Mouse (Mus musculus) ovary, postnatal 10 days (tissue): ENCODE measurements around the gene Cenph.
"Not testable (repeated sequence)": the region's sequence is repeated elsewhere in the genome, so short reads cannot be mapped to it uniquely, and the experiment has no call there.

Source experiments
- DNase-seq: peaks from one replicate; pipeline ENCODE4 v3.0.0; 2022; ENCODE audit warnings: low spot score

The Cenph gene

DNA sequence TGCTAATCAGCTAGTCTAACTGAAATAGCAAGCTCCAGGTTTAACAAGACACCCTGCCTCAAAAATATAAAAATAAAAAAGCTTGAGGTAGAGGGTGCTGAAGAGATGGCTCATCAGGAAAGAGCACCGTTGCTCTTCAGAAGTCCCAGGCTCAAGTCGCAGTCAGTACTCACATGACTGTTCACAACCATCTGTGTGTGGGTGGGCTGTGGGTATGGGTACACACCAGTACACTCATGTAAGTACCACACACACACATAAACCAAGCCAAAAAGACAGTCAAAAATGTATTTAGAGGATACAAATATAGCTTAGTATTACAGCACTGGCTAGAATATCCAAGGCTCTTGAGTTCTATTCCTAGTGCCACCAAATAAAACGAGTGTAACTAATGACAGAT is 29.6 kb downstream of the Cenph start:
- DNase-seq = no peak

DNA sequence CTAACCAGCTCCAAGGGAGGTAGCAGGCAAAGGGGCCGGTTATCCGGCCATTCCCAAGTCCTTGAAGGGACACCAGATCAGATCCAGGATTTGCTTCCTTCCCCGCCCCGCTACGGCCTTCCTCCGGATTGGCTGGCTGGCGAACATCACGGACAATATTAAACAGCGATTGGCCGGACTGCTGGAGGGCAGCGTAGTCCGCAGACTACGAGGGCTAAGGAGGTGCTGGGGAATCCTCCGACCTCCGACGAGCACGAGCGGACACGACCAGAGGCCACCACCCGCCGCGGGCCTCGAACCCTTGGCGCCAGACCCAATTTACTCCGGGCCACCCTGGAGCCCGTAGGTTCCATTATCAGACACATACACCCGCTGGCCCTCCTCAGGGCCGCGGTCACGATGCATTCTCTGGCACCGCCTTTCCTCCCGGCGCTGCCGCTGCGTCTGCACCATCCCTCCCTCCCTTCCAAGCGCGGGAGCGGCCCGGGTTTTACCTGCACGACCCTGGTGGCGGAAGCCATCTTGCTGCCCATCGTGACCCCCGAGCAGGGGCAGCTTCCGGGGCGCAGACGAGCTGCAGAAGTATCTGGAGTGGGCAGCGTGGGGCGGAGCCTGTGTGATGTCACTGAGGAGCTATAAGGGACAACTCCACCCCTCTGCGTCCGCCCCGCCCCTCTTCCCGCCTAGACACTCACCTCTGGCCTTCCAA is 31.5 kb downstream of the Cenph start, which contains the start of gene Mrps36:
TSS of gene Mrps36 (minus strand) at position 624 of the 709 bp plus-strand sequence.
- DNase-seq = peak; percentile 75

DNA sequence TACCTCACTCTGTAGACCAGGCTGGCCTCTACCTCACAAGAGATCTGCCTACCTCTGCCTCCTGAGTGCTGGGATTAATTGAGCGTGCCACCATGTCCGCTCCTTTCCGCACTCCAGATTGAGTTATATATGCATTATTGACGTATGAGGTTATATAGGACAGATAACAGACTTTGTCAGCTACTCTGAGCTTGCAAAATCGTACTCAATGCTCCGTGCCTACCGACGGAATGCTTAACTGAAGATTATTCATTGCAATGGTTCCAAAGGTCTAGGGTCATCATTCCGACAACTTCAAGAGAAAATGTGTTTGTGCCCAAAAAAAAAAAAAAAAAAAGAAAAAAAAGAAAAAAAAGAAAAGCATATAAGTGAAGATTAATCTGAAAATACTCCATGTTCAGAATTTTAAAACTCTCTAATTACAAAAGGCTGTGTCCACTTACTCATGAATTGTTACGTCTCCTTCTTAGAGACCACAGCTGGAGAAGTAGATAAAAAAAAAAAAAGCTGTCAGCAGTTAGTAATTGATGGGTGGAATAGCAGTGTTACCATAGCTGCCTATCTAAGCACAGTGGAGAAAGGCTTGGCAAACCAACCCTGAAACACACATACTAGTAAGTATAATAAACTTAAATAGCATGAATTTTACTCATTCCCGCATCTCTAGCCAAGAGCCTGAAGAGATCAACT is 32.2 kb downstream of the Cenph start:
- DNase-seq = no peak

DNA sequence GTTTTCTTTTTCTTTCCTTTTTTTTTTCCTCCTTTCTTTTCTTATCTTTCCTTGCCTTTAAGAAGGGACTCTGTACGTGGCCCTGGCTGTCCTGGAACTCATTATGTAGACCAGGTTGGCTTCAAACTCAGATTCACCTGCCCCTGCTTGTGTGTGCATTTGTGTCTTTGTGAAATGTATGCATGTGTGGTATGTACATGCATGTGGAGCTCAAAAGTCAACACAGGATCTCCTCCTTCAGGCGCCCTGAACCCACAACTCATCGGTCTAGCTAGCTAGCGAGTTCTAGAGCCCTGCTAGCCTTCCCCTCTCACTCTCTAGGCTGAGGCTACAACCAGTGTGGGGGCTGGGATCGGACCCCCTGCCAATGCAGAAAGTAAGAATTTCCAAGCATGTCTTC is 32.9 kb downstream of the Cenph start:
- DNase-seq = no peak

DNA sequence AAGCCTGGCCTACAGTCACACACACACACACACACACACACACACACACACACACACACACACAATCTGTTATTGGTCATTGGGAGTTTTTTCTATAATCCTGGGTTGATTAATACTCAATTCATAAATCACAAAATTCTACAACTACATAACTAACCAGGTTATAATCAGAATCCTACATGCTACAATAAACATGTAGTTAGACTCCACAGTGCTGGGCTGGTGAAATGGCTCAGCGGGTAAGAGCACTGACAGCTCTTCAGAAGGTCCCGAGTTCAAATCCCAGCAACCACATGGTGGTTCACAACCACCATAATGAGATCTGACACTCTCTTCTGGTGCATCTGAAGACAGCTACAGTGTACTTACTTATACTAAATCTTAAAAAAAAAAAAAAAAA is 42.9 kb downstream of the Cenph start:
- no peak for DNase-seq

DNA sequence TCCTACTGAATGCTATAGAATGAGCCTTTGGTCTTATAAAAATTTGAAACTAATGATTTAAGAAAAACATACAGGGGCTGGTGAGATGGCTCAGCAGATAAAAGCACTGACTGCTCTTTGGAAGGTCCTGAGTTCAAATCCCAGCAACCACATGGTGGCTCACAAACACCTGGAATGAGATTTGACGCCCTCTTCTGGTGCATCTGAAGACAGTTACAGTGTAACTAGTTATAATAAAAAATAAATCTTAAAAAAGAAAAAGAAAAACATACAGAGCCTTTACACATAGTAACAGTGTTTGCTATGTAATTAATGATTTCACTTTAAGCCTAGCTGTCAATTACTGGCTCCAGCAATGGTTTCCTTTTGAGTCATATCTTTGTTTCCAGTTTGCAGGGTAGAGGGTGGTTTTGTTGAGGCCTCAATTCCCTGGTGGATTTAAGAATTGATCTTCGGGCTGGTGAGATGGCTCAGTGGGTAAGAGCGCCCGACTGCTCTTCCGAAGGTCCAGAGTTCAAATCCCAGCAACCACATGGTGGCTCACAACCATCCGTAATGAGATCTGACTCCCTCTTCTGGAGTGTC is 44.1 kb downstream of the Cenph start:
- DNase-seq = not testable (repeated sequence)

DNA sequence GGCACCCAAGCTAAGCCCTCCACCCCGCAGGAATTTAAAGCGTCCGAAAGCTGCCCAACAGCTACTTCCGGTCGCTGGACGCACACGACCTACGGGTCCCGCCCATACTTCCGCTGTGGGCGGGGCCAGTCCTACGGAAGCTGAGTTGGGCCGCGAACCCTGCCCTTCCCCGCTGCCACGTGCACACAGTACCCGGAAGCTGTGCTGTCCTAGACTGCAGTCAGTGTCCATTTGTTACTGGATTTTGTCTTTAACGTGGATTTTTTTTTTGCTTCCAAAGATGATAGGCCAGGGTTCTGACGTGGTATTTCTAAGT is 44.9 kb downstream of the Cenph start, which contains the start of gene Cdk7:
TSS of gene Cdk7 (minus strand) at position 79 of the 316 bp plus-strand sequence.
- peak; percentile 79 for DNase-seq

DNA sequence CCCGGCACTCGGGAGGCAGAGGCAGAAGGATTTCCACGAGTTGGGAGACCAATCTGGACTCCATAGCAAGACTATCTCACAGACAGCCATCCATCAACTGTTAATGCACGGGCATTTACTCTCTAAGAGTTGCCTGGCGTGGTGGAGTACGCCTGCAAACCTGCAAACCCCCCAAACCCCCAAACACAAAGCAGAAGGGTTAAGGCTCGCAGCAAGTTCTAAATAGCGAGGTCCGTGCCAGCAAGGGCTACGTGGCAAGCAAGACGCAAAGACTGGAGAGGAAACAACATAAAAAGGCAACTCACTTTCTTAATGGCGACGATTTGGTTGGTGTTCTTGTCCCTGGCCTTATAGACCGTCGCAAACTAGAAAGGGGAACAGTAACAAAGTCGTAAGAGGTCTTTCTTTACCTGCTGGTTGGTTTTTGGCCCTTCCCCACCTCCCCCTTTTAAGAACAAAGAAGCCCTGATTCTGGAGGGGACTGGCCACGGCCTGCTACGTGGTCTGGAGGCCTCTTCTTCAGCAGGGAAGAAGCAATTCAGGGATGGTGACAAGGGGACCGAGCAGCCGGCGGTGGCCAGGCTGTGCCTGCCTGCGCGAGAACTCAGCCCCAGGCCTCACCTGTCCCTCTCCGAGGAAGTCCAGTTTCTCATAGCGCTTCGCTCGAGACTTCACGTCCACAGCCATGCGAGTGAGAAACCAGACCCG is 45.4 kb downstream of the Cenph start:
- DNase-seq = peak; percentile 18

DNA sequence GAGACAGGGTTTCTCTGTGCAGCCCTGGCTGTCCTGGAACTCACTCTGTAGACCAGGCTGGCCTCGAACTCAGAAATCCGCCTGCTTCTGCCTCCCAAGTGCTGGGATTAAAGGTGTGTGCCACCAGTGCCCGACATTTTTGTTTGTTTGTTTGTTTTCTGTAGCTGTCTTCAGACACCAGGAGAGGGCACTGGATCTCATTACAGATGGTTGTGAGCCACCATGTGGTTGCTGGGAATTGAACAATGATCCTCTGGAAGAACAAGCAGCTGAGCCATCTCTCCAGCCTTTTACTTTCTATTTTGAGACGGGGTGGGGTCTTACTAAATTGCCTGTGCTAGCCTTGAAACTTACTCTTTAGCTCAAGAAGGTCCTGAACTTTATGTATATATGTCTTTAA is 47.2 kb downstream of the Cenph start:
- not testable (repeated sequence) for DNase-seq

DNA sequence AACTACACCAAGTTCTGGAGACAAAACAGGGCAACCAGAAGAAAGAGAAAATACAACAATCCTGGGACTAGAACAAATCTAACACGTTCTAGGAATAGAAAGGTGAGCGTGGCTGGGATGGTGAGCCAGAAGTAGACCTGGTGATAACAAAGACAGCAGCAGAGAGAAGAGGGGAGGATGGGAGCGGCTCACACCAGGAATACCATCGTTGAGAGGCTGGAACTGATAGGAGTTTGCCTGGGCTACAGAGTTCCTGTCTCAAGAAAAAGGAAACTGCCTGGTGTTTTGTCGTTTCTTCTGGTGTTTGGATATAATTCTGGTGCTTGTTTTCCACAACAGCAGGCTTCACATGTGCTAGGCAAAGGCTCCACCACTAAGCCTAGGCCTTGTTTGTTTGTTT is 47.6 kb downstream of the Cenph start:
- DNase-seq = no peak

DNA sequence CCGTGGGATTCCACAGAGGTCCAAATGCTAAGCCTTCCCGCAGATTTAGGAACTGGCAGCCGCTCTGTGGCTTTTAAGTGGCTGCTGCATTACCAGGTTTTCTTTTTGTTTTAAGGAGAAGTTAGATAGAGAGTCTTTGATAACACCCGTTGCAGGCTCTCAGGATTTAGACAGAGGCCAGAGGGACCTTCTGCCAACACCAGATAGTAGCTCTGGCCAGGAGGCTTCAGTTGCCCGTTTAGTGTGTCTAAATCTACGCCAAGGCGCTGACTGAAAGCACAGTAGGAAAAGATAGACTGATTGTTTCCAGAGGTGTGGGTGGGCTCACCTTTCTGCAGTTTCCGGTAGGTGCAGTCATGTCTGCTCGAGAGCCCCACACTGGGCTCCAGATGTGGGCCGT is 50.5 kb downstream of the Cenph start:
- DNase-seq = no peak

DNA sequence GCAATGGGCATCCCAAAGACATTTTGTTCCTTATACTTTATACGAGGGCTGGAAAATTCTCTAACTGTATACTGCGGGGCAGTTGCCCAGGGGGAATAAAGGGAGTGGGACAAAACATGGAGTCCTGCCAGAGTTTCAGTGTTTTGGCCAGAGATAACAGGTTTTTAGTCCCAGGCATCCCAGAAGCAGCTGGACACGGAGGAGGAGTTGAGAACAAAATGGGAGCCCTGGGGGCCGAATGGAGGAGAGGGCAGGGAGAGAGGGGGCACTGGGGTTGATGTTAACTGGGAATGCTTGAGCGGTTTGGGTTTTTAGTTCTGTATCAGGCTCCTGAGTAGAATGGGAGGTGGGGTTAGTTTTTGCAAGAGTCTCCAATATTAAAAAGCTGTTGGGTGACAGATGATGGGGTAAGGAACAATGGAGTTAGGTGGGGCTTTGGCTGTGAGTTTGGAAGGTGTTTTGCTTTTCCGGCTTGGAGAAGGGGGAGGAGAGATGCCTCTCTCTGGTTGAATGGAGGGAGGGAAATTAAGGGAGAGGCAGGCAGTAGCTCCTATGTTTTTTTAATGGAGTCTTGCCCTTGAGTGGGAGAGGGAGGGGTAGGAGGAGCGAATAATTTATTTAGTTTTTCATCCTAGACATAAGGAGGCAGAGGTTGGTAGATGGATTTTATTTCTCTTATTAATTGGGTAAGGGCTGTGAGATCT is 51.5 kb downstream of the Cenph start:
- DNase-seq = peak; percentile 20

DNA sequence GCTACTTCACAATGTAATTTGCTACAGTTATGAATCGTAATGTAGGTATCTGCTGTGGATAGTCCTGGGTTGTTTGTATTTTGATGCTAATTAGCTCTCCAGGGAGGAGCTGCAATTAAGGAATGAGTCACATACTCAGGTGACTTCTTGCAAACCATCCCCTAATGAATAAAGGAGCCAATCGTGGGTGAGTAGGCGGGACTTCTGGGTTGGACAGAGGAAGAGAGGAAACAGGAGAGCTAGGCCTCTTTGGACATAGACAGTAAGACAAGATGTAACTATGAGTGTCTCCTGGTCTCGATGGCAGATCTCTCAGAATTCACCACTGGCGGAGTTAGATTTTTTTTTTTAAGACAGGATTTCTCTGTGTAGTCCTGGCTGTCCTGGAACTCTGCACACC is 54.0 kb downstream of the Cenph start:
- no peak for DNase-seq

DNA sequence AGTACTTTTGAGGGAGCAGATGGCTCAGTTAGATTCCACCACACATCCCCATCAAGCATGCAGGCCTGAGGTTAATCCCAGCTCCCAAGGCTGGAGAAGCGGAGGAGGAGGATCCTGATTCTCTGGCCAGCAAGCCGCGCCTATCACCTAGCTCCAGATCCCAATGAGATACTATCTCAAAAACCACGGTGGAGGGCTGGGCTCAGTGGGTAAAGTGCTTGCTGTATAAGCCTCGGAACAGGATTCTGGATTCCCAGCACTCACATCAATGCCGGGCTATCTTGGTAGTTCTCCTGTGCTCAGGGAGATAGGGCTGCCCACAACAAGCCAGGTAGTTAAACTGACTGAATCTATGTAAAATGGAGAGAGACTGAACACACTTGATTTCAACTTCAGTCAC is 60.2 kb downstream of the Cenph start:
- no peak for DNase-seq
